ENCODE assay signal across 13 mouse cellular contexts in the genomic region with DNA sequence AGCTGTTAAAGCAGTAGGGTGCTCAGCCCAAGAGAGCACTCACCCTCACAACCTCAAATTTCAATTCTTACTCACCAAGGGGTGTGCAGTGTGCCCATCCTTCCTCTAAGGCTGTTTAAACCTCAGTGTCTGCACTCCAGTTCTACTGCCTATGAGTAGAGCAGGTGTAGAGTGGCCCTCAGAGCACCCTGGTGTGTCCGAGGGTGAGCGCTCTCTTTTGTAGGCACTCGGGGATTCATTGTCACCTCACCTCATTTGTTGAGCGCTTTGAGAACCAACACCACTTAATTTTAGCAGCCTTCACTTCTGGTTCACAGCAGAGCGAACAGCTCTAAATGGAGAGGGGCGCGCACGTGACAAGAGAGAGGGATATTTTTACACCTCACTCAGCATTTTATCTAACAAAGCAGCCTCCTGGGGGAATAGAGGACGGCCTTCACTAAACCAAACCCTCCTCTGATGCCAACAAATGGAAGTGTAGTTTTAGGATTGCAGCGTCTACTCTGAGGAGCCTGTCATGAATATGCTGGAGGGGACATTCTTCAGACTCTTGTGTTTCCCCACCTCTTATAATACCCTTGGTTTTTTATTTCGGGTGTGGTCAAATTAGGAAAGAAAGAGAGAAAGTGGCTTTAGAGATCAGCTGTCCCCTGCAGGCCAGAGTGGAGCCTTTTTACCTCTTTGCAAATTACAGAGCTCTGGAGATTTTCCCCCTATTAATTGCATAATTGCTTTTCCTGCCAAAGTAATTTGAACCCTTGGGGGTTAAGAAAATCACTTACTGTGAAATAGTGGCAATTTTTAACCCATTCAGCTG.
A peak's percentile ranks its signal among the peaks of the same experiment; 100 is the strongest.
DNase-seq lines count a peak whose midpoint lies in the region; ATAC-seq and TF ChIP-seq lines count a peak whose summit lies in the region.
"Had no signal": no experiment of that assay in that cellular context is flagged by ENCODE, and none has a peak within 500 bp of the region (broad histone marks: within the 10 kb centered on the region; RNA-seq: fewer than 3 reads in every experiment).

No protein-coding gene starts in this region.

- peak; percentile 58 for ATAC-seq in kidney, embryonic 15.5 days (replicated peaks; ENCODE audit: low FRiP score)
- ATAC-seq in embryonic facial prominence, embryonic 11.5 days (replicated peaks; ENCODE audit: insufficient number of reproducible peaks, low FRiP score, low TSS enrichment, low read depth) = peak; percentile 70; the same call in 1 of the 2 replicates
- ATAC-seq in forebrain, postnatal 0 days = 0 out of 2 replicates have a peak, but pooled peaks have one; percentile 32
- ATAC-seq in hindbrain, embryonic 13.5 days (ENCODE audit: low FRiP score) = 0 out of 2 replicates have a peak, but pooled peaks have one; percentile 39
- ATAC-seq: liver, postnatal 0 days had no signal

- TF ChIP-seq CTCF in forebrain, postnatal 0 days (IDR thresholded peaks at IDR 0.05; ENCODE audit: low read depth) = no peak

- H3K27me3 ChIP-seq in kidney, embryonic 15.5 days = peaks cover 29% of the 10 kb centered on the region
- no peaks in the 10 kb centered on the region for H3K27me3 ChIP-seq in embryonic facial prominence, embryonic 11.5 days (ENCODE audit: control insufficient read depth, insufficient read depth, low read length)
- H3K27me3 ChIP-seq in forebrain, postnatal 0 days (ENCODE audit: insufficient read depth, low read length) = peaks cover 16% of the 10 kb centered on the region
- peaks cover 15% of the 10 kb centered on the region for H3K27me3 ChIP-seq in hindbrain, embryonic 13.5 days

- no peak overlapping the region for H3K4me2 ChIP-seq in kidney, embryonic 15.5 days
- no peak overlapping the region for H3K4me2 ChIP-seq in embryonic facial prominence, embryonic 11.5 days (ENCODE audit: low read depth, low read length)
- H3K4me2 ChIP-seq in forebrain, postnatal 0 days (ENCODE audit: low read depth) = no peak overlapping the region
- no peak overlapping the region for H3K4me2 ChIP-seq in hindbrain, embryonic 13.5 days
- H3K4me2 ChIP-seq: limb, embryonic 13.5 days had no signal

- H3K9ac ChIP-seq in kidney, embryonic 15.5 days = no peak overlapping the region
- no peak overlapping the region for H3K9ac ChIP-seq in embryonic facial prominence, embryonic 11.5 days (replicated peaks; ENCODE audit: low read length)
- H3K9ac ChIP-seq in forebrain, postnatal 0 days = no peak overlapping the region
- H3K9ac ChIP-seq in hindbrain, embryonic 13.5 days = no peak overlapping the region
- H3K9ac ChIP-seq: limb, embryonic 13.5 days; liver, postnatal 0 days had no signal

- H3K36me3 ChIP-seq in kidney, embryonic 15.5 days = no peaks in the 10 kb centered on the region
- H3K36me3 ChIP-seq in embryonic facial prominence, embryonic 11.5 days (replicated peaks; ENCODE audit: control insufficient read depth, insufficient read depth, low read depth, low read length) = no peaks in the 10 kb centered on the region
- no peaks in the 10 kb centered on the region for H3K36me3 ChIP-seq in forebrain, postnatal 0 days (ENCODE audit: insufficient read depth)
- H3K36me3 ChIP-seq in hindbrain, embryonic 13.5 days = no peaks in the 10 kb centered on the region
- H3K36me3 ChIP-seq: limb, embryonic 13.5 days had no signal

- DNase-seq in kidney, adult 11 months = no peak
- peak; percentile 33 for DNase-seq in embryonic facial prominence, embryonic 11.5 days (ENCODE audit: low spot score)
- DNase-seq in forebrain, postnatal 0 days = peak; percentile 15
- DNase-seq in urinary bladder, adult 2 months (ENCODE audit: low spot score) = no peak
- DNase-seq in thymus, adult 18-20 months = no peak
- DNase-seq in gastrocnemius, postnatal 36 days = no peak
- DNase-seq: cerebellum, postnatal 36 days; gastrocnemius, adult 2 months; liver, postnatal 0 days had no signal

- no peak overlapping the region for H3K4me3 ChIP-seq in kidney, embryonic 15.5 days (replicated peaks)
- H3K4me3 ChIP-seq in embryonic facial prominence, embryonic 11.5 days (ENCODE audit: low read depth, low read length) = no peak overlapping the region
- H3K4me3 ChIP-seq in forebrain, postnatal 0 days (ENCODE audit: low read depth, low read length) = no peak overlapping the region
- no peak overlapping the region for H3K4me3 ChIP-seq in hindbrain, embryonic 13.5 days
- H3K4me3 ChIP-seq: gastrocnemius, adult 2 months; limb, embryonic 13.5 days had no signal

- H3K4me1 ChIP-seq in kidney, embryonic 15.5 days = 0 out of 2 replicates have a peak, but pooled peaks cover 6% of the 10 kb centered on the region
- no peaks in the 10 kb centered on the region for H3K4me1 ChIP-seq in embryonic facial prominence, embryonic 11.5 days (ENCODE audit: control insufficient read depth, insufficient read depth, low read length)
- no peaks in the 10 kb centered on the region for H3K4me1 ChIP-seq in forebrain, postnatal 0 days (ENCODE audit: insufficient read depth)
- peaks cover 13% of the 10 kb centered on the region for H3K4me1 ChIP-seq in hindbrain, embryonic 13.5 days (replicated peaks)

- H3K9me3 ChIP-seq in kidney, embryonic 15.5 days (replicated peaks) = no peaks in the 10 kb centered on the region
- no peaks in the 10 kb centered on the region for H3K9me3 ChIP-seq in embryonic facial prominence, embryonic 11.5 days (replicated peaks; ENCODE audit: control insufficient read depth, low read length)
- H3K9me3 ChIP-seq in forebrain, postnatal 0 days (ENCODE audit: low read length) = no peaks in the 10 kb centered on the region
- peaks cover 4% of the 10 kb centered on the region; the same call in 1 of the 2 replicates for H3K9me3 ChIP-seq in hindbrain, embryonic 13.5 days

- intact Hi-C loops in gastrocnemius, postnatal 36 days (cut with DNase I) = no loop called here

- 48% methylated on average over 11 of the region's 11 CpGs for WGBS in kidney, embryonic 15.5 days
- WGBS in embryonic facial prominence, embryonic 11.5 days = 55% methylated on average over 11 of the region's 11 CpGs
- WGBS in forebrain, postnatal 0 days = 20% methylated on average over 11 of the region's 11 CpGs
- 50% methylated on average over 11 of the region's 11 CpGs for WGBS in hindbrain, embryonic 13.5 days

- no peak overlapping the region for H3K27ac ChIP-seq in kidney, embryonic 15.5 days
- H3K27ac ChIP-seq in embryonic facial prominence, embryonic 11.5 days (replicated peaks; ENCODE audit: low read depth, low read length) = no peak overlapping the region
- no peak overlapping the region for H3K27ac ChIP-seq in forebrain, postnatal 0 days (ENCODE audit: low read depth, low read length)
- 0 out of 2 replicates have a peak overlapping the region, but pooled peaks have one; percentile 35 for H3K27ac ChIP-seq in hindbrain, embryonic 13.5 days
- H3K27ac ChIP-seq: gastrocnemius, adult 2 months; kidney, postnatal 0 days; limb, embryonic 13.5 days had no signal

Comparison
In these comparisons a context has a peak if more than half of its experiments do, and no peak if none do; other contexts are left out.
1. DNase-seq: peak in embryonic facial prominence, embryonic 11.5 days (single experiment) and forebrain, postnatal 0 days (single experiment); none in kidney, adult 11 months (single experiment), urinary bladder, adult 2 months (single experiment), thymus, adult 18-20 months (0 of 2) and gastrocnemius, postnatal 36 days (0 of 2).
2. Peak in every context shown above with its lines, with median percentiles within 50 percentile points of each other: ATAC-seq.